Mouse (Mus musculus) lung, adult 18-20 months (tissue): Measurements from ENCODE around the gene Xbp1.
"Not testable (repeated sequence)": the region's sequence is repeated elsewhere in the genome, so short reads cannot be mapped to it uniquely, and the experiment has no call there.

ENCODE experiments used
- DNase-seq, 2 experiments: peaks; one replicate each; pipeline ENCODE4 v3.0.0; 2022; ENCODE audit warnings: mixed read lengths in 2 of 2

Xbp1 gene

DNA sequence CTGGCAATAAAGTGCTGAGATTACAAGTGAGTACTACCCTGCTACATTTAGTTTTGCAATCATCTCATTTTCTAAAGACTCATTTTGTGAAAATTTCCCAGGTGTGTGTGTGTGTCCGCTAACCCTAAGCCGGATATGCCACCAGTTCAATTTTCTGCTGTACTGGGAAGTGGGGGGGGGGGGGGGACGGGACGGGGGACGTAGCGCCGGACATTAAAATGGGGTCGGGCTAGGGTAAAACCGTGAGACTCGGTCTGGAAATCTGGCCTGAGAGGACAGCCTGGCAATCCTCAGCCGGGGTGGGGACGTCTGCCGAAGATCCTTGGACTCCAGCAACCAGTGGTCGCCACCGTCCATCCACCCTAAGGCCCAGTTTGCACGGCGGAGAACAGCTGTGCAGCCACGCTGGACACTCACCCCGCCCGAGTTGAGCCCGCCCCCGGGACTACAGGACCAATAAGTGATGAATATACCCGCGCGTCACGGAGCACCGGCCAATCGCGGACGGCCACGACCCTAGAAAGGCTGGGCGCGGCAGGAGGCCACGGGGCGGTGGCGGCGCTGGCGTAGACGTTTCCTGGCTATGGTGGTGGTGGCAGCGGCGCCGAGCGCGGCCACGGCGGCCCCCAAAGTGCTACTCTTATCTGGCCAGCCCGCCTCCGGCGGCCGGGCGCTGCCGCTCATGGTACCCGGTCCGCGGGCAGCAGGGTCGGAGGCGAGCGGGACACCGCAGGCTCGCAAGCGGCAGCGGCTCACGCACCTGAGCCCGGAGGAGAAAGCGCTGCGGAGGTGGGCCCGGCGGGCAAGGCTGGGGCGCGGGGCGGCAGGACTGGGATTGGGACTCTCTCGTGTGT, at the start of gene Xbp1:
Xbp1 (plus strand) TSS at position 248 of the 854 bp plus-strand sequence.
- DNase-seq: peak; percentile 98

GRCm38 (mm10) chr11:5474130-5474529, 46.3 kb upstream of the Xbp1 start:
- peak; percentile 35 to 59 for DNase-seq

GRCm38 (mm10) chr11:5475556-5476118, 44.8 kb upstream of the Xbp1 start:
- not testable (repeated sequence) for DNase-seq

DNA sequence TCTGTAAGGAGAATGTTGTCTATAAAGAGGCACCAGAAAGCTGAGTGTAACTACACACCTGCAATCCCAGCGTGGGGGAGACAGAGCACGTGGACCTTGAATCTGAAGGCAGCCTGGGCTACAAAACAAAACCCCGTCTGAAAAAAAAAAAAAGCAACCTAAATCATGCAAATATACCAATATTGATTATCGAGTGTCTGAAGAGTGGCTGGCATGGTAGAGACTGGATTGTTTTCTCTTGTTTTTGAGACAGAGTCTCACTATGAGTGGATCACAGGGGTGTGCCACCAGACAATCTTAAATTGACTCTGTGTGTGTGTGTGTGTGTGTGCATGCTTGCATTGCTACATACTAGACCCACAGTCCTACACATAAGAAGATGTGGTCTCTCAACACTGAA, 43.7 kb upstream of the Xbp1 start:
- DNase-seq: no peak

- DNase-seq: no peak
Measured at GRCm38 (mm10) chr11:5478193-5478592, 42.3 kb upstream of the Xbp1 start.

- DNase-seq: no peak
Measured at GRCm38 (mm10) chr11:5478831-5479230, 41.6 kb upstream of the Xbp1 start.

- DNase-seq: no peak
Measured at GRCm38 (mm10) chr11:5482581-5482980, 37.9 kb upstream of the Xbp1 start.

- peak; percentile 86 to 88 for DNase-seq
Measured at GRCm38 (mm10) chr11:5485193-5486011, 35.1 kb upstream of the Xbp1 start.

GRCm38 (mm10) chr11:5489433-5489832, 31.0 kb upstream of the Xbp1 start:
- not testable (repeated sequence) for DNase-seq

DNA sequence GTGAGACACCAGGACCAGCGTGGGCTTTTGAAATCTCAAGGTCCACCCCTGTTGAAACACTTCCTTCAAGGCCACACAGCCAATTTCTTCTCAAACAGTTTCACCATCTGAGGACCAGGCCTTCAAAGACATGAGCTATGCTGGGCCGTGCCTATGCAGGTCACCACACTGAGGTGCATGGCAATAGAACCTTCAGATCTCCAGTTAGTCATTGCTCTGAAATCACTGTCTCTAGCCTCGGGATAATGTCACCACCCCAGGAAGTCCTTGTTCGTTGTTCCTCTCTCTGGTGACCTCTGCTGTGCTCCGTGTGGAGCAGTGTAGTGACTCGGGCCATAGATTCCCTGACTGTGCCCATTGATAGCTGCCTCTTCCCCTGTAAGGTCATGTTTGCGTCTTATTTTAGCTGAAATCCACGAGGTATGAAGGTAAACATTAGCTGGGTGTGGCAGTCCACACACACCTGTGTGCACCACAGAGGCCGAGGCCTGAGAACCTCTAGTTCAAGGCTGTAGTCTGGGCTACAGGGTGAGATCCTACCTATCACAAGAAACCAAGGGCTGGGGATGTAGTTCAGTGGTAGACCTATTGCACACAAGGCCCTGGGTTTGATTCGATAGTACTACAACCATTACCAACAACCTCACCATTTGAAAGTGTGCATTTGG, 29.3 kb upstream of the Xbp1 start:
- no peak for DNase-seq

DNA sequence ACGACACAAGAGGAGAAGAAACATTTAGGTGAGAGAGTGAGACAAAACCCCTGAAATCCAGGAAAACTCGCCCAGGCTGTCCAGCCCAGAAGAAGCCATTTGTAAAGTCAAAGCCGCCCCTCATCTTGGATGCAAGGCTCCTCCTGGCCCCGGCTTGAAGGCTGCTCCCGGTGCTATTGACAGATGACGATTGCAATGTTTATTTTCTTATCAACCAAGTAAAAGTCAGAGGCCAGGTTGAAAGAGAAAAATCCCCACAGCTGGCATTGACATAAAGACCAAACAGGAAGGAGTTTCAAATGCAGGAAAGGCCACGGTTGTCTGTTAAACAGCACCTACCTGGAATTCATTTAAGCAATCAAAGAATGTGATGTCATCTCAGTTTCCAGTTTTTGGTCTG, 28.5 kb upstream of the Xbp1 start:
- no peak for DNase-seq

DNA sequence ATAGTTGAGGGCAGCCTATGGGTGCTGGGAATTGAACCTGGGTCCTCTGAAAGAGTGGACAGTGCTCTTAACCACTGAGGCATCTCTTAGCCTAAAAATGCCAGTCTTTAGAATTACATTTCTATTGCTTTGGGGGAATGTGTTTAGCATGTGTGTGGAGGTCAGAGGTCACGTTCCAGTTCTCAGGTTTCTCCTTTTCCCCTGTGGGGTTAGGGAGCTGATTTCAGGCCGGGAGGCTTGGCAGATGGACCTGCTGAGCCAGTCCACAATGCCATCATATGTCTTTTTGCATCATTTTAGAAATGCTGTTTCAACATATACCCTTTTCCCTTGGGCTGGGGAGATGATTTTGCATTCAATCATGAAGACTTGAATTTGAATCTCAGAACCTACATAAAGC, 26.6 kb upstream of the Xbp1 start:
- DNase-seq: no peak

DNA sequence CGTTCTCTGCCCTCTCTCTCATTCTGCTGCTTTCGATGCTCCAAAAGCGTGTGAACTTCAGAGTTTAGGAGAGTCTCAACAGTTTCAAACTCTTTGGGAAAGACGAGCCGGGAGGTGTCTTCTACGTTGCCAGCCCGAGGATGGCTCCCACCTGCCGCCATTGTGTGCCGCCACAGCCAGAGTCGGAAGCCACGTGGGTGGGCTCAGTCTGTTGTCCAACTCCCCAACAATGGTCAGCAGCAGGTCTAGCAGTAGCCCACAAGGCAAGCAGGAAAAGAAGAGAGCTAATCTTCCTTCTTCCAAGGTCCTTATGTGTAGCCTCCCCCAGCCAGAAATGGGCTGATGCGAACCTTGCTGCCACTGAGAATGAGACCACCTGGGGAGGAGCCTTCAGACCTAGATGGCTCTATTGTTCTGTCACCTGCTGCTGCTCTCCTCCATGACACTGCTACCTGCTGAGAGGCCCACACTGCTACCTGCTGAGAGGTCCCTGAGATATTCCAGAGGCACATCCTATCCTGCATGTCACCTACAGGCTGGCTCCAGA, 25.1 kb upstream of the Xbp1 start:
- DNase-seq: no peak

DNA sequence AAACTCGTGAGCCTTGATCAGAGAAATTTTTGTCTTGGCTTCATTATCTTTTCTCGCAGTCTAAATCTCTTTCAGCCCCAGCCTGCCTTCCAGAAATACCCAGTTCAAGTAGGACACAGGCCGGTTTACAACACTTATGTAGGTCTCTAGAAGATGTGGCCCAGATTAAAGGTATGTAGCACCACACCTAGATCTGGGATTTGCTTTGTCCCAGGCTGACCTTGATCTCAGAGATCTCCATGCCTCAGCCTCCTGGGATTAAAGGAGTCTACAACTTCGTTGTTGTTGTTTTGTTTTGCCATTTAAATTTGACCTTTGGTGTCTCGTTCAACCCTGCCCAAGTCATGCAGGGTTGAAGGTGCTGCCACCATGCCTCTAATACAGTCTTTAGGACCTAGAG, 24.6 kb upstream of the Xbp1 start:
- no peak for DNase-seq

- no peak for DNase-seq
Measured at GRCm38 (mm10) chr11:5496559-5497248, 23.8 kb upstream of the Xbp1 start.

DNA sequence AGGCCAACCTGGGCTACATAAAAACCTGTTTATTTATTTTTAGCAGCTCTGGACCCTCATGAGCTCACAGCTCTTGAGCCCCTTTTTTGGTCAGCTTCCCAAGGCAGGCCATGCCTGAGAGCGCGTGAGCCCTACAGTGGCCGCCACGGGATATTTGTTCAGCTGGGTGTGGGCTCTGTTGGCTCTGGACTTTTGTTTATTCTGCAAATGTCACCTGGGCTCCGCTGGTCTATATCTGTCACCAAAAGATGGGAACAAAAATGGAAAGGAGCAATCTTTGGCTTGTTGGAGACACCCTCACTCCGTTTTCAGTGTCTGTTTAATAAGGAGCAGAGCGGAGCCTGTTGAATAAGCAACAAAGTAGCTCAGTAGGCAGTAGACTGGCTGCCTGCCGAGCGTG, 22.0 kb upstream of the Xbp1 start:
- peak; percentile 64 to 71 for DNase-seq

DNA sequence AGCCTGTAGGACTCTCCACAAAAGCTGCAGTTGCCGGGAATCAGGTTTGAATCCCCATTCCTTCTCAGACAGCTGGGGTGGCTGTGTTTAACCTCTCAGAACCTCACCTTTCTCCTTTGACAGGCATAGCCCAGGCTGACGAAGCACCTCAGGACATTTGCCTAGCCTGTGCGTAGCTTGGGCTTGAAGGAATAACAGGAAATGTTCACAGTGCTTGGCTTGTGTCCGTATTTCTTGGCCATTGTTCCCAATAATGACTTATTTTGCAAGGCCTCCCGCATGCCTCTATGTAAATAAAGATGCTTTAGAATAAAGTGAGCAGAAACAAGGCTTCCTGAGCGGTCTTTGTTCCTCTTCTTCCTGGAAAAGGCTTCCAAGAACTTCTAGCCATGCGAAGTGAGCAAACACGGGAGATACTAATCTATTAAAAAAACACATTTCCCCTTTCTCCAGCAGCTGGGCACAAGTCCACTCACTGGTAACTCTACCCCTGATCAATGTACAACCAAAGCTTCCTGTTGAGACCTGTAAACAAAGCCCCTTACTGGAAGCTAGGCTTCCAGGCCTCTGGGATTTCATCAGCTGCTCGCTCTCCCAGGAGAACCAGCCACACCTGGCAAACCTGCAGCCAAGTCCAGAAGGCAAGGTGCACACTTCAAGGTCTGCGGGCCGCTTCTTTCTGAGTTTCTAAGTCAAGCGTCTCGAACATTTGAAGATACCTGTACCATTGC, 21.4 kb upstream of the Xbp1 start:
- peak in 1 of 2 experiments; percentile 65 for DNase-seq

DNA sequence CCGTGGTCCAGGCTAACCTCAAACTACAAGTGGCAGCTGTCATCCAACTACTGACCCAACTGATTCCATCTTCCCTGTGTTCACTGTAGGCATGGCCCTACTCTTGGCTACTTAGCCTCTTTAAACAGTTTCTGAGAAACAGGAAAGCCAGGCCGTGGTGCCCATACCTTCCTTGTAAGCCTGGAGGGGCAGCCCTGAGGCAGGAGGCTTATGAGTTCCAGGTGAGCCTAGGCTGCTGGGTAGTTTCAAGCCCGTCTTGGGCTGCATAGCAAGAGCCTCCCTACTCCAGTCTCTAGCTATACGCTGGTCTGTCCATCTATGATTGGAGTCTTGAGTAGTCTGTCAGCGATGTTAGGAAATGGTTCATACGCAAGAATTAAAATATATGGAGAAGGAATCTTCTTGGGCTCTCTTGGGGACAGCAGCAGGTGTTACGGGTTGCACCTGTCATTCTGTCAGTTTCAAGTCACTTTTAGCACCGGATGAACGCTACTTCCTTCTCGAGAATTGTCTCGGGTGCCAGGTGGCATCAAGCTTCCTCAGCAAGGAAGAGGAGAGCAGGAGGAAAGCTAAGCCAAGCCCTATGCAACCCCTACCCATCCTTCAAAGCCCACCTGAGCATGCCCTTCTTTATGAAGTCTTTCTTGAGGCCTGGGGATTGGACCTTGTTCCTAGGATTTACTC, 20.4 kb upstream of the Xbp1 start:
- no peak for DNase-seq

- DNase-seq: no peak
Measured at GRCm38 (mm10) chr11:5500903-5501741, 19.3 kb upstream of the Xbp1 start.
